Mouse (Mus musculus): ENCODE data around the gene Tcfl5.

Tcfl5 gene

GRCm38 (mm10) chr2:180642555-180643260 lies at the start of gene Tcfl5:
Gene Tcfl5, minus strand, starts transcription at chr2:180642708.
- DNase-seq: no peak

GRCm38 (mm10) chr2:180689841-180690240 lies 47.3 kb upstream of the Tcfl5 start:
- no peak for DNase-seq

- no peak for DNase-seq
These were observed 41.5 kb upstream of the Tcfl5 start for GRCm38 (mm10) chr2:180684031-180684430.

DNA sequence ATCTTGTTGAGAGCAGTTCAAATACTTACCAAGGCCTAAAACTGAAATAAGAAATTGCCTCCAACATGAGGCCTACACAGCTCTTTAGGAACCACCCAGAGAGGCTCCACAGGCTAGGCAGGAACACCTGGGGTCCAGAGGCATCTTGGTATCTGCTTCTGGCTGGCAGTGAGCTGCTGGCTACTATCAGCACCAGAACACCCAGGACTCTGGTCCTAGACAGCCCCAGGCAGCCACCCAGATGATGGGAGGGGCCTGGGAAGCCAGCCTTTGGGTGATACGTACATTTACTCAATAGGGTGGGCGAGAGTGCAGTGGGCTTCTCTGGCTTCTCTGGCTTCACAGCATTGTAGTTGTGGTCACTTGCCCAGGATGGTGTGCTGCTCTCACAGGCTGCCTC lies 41.0 kb upstream of the Tcfl5 start:
- no peak for DNase-seq

DNA sequence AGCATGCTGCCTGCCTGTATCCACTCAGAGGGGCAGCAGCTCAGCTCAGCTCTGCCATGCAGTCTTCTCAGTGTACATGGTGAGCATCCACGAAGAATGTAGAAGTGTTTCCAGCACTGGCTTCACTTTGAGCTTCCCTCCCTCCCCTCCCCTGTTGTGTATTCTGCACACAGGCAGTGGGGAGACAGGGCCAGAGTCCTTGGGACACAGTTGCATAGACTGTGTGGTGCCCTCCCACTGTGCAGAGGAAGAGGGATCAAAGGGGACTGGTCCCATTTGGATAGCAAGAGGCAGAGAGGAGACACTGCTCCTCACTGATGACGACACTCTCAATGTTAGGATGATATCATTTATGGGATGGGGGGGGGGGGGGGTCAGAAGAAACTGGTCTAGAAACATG lies 38.7 kb upstream of the Tcfl5 start:
- DNase-seq: no peak

DNA sequence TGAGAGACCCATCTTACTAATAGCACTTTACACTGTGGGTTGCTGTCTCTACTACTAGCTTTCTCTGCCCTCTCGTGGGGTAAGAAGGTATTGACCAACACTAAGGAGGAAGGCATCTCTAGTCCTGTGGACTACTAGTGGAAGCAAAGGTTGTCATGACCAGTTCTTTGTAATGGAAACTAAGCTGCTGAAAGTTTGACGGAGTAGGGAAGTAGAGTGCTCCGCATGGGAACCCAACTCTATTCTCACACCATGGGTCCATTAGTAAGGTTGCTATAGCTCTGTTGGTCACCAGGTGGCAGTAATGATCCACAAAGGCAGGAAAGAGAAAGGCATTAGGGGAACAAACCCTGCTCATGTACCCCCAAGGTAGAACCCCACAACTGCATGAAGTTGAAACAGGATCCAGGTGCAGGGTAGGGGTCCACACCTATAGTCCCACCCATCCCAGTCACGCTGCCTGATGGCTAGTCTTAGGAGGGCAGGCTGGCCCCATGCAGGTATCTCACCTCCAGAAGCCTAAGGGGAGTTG lies 36.2 kb upstream of the Tcfl5 start:
- peak; percentile 55 for DNase-seq

DNA sequence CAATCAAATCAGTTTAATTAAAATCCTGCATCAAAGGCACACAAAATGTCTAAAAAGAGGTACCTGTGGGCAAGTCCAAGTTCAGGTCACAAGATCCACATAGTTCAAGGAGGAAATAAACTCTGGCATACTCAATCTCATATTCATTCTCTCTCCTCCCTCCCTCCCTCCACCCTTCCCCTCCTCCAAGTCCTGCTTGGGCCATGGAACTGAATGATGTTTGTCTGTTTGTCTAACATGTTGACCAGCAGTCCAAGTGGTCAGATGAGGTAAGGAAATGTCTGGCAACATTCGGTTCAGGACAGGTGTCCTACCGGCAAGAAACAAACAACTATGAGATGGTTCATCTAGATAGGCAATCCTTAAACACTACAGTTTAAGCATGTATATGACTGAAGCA lies 34.2 kb upstream of the Tcfl5 start:
- no peak for DNase-seq

DNA sequence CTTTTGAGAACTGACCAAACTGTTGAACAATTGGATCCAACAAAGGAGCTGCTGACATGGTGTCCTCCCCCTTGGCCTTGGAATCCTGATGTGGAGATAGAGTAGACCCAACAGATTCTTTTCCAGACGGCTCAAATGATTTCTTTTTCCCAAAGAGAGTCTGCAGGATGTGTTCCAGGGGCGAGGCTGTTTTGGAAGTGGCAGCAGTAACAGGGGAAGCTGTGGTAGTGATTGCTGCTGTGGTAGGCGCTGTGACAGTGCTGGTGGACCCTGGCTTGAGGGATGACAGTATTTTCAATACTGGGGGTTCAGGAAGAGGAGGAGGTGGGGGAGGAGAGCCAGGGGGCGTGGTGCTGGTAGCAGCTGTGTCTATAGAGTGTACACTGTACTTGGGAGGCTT lies 19.5 kb upstream of the Tcfl5 start:
- no peak for DNase-seq

- no peak for DNase-seq
These were observed 18.0 kb upstream of the Tcfl5 start for GRCm38 (mm10) chr2:180660521-180660920.

DNA sequence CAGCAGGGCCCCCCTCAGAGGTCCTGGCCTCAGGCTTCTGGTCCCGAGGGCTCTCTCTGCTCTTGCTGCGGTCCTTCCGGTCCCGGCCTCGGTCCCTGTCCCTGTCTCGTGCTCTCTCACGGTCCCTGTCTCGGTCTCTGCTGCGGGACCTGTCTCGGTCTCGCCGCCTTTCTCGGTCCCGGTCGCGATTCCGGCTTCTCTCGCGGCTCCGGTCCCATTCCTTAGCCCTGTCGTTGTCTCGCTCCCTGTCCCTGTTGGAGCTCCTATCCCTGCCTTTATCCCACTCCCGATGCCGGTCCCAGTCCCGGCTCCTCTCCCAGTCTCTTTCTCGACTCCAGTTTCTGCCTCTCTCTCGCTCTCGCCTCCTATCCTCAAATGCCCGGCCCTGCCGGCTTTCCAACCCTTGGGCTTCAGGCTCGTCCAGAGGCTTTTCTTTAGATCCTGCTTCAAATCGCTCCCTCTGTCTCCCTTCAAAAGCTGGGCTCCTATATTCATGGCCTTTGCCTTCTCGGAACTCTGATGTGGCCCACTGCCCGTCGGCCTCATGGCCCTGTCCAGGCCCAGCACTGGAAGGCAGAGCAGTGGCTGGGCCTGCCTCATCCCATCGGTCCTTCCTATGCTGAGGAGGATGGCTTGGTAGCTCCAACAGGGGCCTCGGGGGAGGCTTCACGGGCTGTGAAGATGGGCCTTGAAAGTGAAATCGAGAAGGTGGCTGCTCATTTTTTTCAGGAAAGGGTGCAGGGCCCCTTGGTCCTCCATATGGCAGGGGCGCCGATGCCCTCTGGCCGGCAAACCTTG lies 17.0 kb upstream of the Tcfl5 start:
- no peak for DNase-seq

GRCm38 (mm10) chr2:180658381-180658780 lies 15.9 kb upstream of the Tcfl5 start:
- no peak for DNase-seq

DNA sequence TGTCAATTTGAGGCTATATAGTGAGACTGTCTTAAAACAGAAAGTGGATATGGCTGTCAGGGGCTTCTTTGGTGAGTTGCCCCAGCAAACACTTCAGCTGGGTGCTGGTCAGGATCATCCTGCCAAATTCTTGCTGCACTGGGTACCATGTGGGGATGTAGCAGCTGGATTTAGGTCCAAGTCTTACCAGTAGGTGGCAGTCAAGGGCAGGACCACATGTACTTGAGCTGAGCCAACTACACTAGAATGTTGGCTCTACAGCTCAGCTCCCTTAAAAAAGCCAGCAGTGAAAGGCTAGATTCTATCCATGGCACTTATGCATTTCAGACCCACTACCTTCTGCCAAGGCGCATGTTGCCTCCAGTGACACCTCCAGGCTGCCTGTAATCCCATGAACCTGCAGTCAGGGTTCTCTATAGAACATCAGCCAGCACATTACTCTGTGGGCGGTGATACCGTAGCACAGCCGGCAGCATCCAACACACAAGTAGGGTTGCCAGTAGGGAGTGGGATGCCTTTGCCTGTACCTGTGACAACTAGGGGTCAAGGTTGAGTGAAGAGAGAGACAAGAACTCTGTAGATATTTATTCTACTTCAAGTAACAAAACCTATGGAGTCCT lies 15.0 kb upstream of the Tcfl5 start:
- DNase-seq: peak; percentile 61

- DNase-seq: no peak
These were observed 12.6 kb upstream of the Tcfl5 start for GRCm38 (mm10) chr2:180655150-180655549.

GRCm38 (mm10) chr2:180654666-180655065 lies 12.2 kb upstream of the Tcfl5 start:
- no peak for DNase-seq

DNA sequence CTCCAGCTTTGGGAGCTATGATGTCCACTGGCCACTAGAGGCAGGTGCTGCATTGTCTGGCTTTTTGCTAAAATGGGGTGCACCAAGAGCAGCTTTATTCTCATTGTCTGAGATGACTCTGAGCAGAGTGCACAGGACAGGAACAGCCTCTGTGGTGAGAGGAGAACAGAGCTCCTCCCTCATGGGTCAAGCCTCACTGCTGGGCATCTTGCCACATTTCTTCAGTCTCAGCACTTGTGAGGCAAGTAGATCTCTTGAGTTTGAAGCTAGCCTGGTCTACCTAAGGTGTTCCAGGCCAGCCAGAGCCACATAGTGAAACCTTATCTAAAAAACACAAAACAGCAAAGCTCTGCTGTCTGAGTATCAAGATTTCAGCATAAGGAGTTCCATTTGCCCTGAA lies 4.3 kb upstream of the Tcfl5 start:
- no peak for DNase-seq

GRCm38 (mm10) chr2:180643626-180644025 lies 1.1 kb upstream of the Tcfl5 start:
- DNase-seq: no peak

DNA sequence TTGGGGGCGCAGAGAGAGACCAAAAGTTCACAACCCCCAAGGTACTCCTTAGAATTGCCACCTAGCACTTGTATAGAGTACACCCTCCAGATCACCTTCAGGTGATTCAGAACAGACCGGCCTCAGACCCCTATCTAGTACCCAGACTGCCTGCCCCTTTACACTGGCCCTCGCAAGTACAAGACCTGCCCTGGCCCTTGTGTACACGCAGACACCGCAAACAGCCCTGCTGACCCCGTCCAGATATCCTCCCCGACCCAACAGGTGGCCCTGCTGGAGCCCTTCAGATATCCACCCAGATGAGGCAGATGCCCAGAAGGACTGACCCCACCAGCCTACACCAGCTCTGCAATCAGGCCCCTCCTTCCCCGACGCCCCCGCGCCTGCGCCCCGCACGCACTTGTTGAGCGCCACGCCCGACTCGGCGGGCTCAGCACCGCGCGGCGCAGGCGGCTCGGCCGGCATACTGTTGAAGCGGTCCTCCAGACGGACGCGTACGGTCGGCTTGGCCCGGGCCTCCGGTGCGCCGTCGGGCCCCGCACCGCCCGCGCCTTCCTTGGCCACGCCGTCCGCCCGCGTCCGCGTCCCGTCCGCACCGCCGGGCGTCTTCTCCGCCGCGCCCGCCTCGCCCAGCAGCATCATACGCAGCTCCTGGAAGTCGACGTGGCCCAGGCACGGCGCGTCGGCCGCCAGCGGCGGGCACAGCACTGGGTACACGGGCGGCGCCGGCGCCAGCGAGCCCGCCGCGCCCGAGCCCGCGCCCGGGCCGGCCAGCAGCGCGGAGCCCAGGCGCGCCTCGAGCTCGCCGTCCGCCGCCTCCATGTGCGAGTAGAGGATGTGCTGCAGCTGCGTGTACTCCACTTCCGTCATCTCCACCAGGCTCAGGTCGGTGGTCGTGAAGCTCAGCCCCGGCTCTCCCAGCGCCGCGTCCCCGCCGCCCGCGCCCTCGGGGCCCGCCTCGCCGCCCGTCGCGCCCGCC lies 643 bp downstream of the Tcfl5 start:
- DNase-seq: no peak

GRCm38 (mm10) chr2:180611882-180612281 lies 30.6 kb downstream of the Tcfl5 start:
- no peak for DNase-seq

- no peak for DNase-seq
These were observed 32.2 kb downstream of the Tcfl5 start for GRCm38 (mm10) chr2:180610283-180610682.

- no peak for DNase-seq
These were observed 37.7 kb downstream of the Tcfl5 start for GRCm38 (mm10) chr2:180604781-180605180.

- DNase-seq: no peak
These were observed 41.9 kb downstream of the Tcfl5 start for GRCm38 (mm10) chr2:180600569-180601021.

GRCm38 (mm10) chr2:180598157-180598705 lies 44.3 kb downstream of the Tcfl5 start:
- DNase-seq: peak; percentile 12
